Mouse (Mus musculus) limb, embryonic 11.5 days (tissue): ENCODE data around the gene Psmd8. TPM values are rescaled to one million over a fixed set of nuclear protein-coding genes. Genes with fewer than 3 reads are reported as not detected.

Experiments used
- ATAC-seq: fragments of 200-750 bp; cut with Nextera tagmentation; 2 replicates; pipeline ENCODE4 v1.8.0; 2017; ENCODE audit warnings: low read depth; ENCODE audit not compliant: insufficient number of reproducible peaks, low FRiP score, low TSS enrichment
- DNase-seq: peaks from one replicate; pipeline ENCODE4 v3.0.0-alpha.2; 2015; ENCODE audit warnings: low spot score
- H3K27ac ChIP-seq: fragments of 300-500 bp; sonication (generic); replicated peaks from 2 replicates; pipeline ENCODE4 v1.5.1; 2014; ENCODE audit warnings: low read depth, mild to moderate bottlenecking, low read length
- H3K27me3 ChIP-seq: fragments of 300-500 bp; sonication (generic); 2 replicates; pipeline ENCODE4 v1.6.1; 2014; ENCODE audit warnings: mild to moderate bottlenecking, low read length, mixed read lengths; ENCODE audit not compliant: control insufficient read depth, insufficient read depth
- H3K36me3 ChIP-seq: fragments of 300-500 bp; sonication (generic); 2 replicates; pipeline ENCODE4 v1.6.1; 2014; ENCODE audit warnings: mild to moderate bottlenecking, low read length, moderate library complexity, mixed read lengths; ENCODE audit not compliant: control insufficient read depth, insufficient read depth
- H3K4me1 ChIP-seq: fragments of 300-500 bp; sonication (generic); 2 replicates; pipeline ENCODE4 v1.6.1; 2014; ENCODE audit warnings: low read length, mixed read lengths; ENCODE audit not compliant: control insufficient read depth, insufficient read depth
- H3K4me2 ChIP-seq: fragments of 300-500 bp; sonication (generic); 2 replicates; pipeline ENCODE4 v1.6.1; 2014; ENCODE audit warnings: low read depth, mild to moderate bottlenecking, moderate library complexity; ENCODE audit not compliant: severe bottlenecking
- H3K4me3 ChIP-seq: fragments of 300-500 bp; sonication (generic); 2 replicates; pipeline ENCODE4 v1.5.1; 2014; ENCODE audit warnings: low read depth, low read length
- H3K9ac ChIP-seq: fragments of 300-500 bp; sonication (generic); 2 replicates; pipeline ENCODE4 v1.6.1; 2014; ENCODE audit warnings: mild to moderate bottlenecking, low read length
- H3K9me3 ChIP-seq: fragments of 300-500 bp; sonication (generic); 2 replicates; pipeline ENCODE4 v1.6.1; 2016; ENCODE audit warnings: low read length; ENCODE audit not compliant: control insufficient read depth
- WGBS: fragments of 180-500 bp; shearing (Covaris S2); extraction: QIAGEN DNeasy Blood & Tissue Kit; methylation state at CpG from one replicate; pipeline ENCODE4 v1.1.7; 2014; 5-methylcytosine and 5-hydroxymethylcytosine counted together
- polyA plus RNA-seq: library from polyadenylated mRNA; unstranded; fragments of >200 nt; fragmentation: Nextera tagmentation; extraction: Ambion mirVana; gene quantifications from 2 replicates; pipeline ENCODE4 v1.2.1, GENCODE M21; 2014

Psmd8 gene
- polyA plus RNA-seq, 1 experiment from 2014 or later, result 336 TPM

DNA sequence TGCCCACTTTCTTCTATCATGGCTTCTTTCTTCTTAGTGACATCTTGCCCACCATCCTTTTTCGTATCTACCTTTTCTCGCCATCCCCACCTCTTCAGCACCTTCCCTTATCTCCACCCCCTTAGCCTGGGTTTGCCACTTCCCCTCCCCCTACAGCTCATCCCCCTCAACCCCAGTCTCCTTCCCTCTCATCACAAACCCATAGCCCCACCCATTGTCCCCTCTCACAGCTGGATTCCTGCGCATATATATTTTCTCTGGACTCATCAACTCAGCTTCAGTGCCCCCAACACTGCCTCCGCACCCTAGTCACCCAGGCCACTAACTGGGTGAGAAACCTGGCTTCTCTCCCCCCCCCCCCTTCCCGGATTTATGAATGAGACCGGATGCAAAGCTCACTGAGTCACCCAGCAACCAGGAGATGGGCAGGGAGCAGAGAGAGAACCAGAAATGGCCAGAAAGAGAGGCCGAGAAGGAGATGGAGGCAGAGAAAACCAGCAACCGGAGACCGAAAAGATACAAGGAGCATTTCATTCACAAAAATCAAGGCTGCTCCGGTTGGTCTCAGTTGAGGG is 12.3 kb downstream of the Psmd8 start:
- peaks cover 2% of the 10 kb centered on the region for H3K36me3 ChIP-seq
- no peak for DNase-seq
- WGBS, result 6% methylated on average over 10 of the region's 10 CpGs
- peaks cover 12% of the 10 kb centered on the region for H3K4me1 ChIP-seq
- H3K9me3 ChIP-seq, result no peaks in the 10 kb centered on the region
- peak overlapping the region; percentile 41; the same call in 1 of the 2 replicates for H3K9ac ChIP-seq
- no peak overlapping the region for H3K27ac ChIP-seq
- H3K4me2 ChIP-seq, result peak overlapping the region; percentile 50
- H3K27me3 ChIP-seq, result peaks cover 30% of the 10 kb centered on the region
- H3K4me3 ChIP-seq, result peak overlapping the region; percentile 61
- ATAC-seq, result no peak

GRCm38 (mm10) chr7:29167656-29168055 is 12.8 kb downstream of the Psmd8 start:
- H3K4me1 ChIP-seq, result peaks cover 15% of the 10 kb centered on the region
- peak overlapping the region; percentile 50 for H3K4me2 ChIP-seq
- no peak overlapping the region for H3K27ac ChIP-seq
- peak overlapping the region; percentile 61; the same call in 1 of the 2 replicates for H3K4me3 ChIP-seq
- no peaks in the 10 kb centered on the region for H3K9me3 ChIP-seq
- ATAC-seq (no peak), DNase-seq (no peak)
- no peaks in the 10 kb centered on the region for H3K36me3 ChIP-seq
- H3K9ac ChIP-seq, result no peak overlapping the region
- 13% methylated on average over 19 of the region's 19 CpGs for WGBS
- H3K27me3 ChIP-seq, result peaks cover 24% of the 10 kb centered on the region

- WGBS, result 14% methylated on average over 9 of the region's 9 CpGs
- 0 out of 2 replicates have a peak, but pooled peaks cover 4% of the 10 kb centered on the region for H3K36me3 ChIP-seq
- H3K9me3 ChIP-seq, result no peaks in the 10 kb centered on the region
- no peak overlapping the region for H3K4me3 ChIP-seq
- no peak overlapping the region for H3K4me2 ChIP-seq
- no peak overlapping the region for H3K27ac ChIP-seq
- DNase-seq (peak; percentile 55), ATAC-seq (no peak)
- H3K4me1 ChIP-seq, result peaks cover 4% of the 10 kb centered on the region
- peaks cover 14% of the 10 kb centered on the region for H3K27me3 ChIP-seq
- H3K9ac ChIP-seq, result no peak overlapping the region
Observed at GRCm38 (mm10) chr7:29162750-29163525, 17.6 kb downstream of the Psmd8 start.

- Histone ChIP-seq H3K27ac (no peak overlapping the region), H3K4me3 (no peak overlapping the region), H3K9ac (no peak overlapping the region), H3K4me1 (peaks cover 4% of the 10 kb centered on the region; the same call in 1 of the 2 replicates), H3K4me2 (no peak overlapping the region), H3K36me3 (0 out of 2 replicates have a peak, but pooled peaks cover 4% of the 10 kb centered on the region), H3K27me3 (peaks cover 10% of the 10 kb centered on the region), H3K9me3 (no peaks in the 10 kb centered on the region)
- WGBS, result 73% methylated on average over 5 of the region's 5 CpGs
- DNase-seq, result no peak
- ATAC-seq, result no peak
Observed at GRCm38 (mm10) chr7:29162294-29162693, 18.2 kb downstream of the Psmd8 start.

GRCm38 (mm10) chr7:29158264-29158663 is 22.2 kb downstream of the Psmd8 start:
- DNase-seq, result no peak
- Histone ChIP-seq H3K4me3 (no peak overlapping the region), H3K4me1 (peaks cover 10% of the 10 kb centered on the region), H3K4me2 (no peak overlapping the region), H3K36me3 (0 out of 2 replicates have a peak, but pooled peaks cover 6% of the 10 kb centered on the region), H3K27me3 (peaks cover 10% of the 10 kb centered on the region), H3K9ac (no peak overlapping the region), H3K9me3 (0 out of 2 replicates have a peak, but pooled peaks cover 2% of the 10 kb centered on the region), H3K27ac (no peak overlapping the region)
- ATAC-seq, result no peak
- WGBS, result under 1% methylated on average over 5 of the region's 5 CpGs

DNA sequence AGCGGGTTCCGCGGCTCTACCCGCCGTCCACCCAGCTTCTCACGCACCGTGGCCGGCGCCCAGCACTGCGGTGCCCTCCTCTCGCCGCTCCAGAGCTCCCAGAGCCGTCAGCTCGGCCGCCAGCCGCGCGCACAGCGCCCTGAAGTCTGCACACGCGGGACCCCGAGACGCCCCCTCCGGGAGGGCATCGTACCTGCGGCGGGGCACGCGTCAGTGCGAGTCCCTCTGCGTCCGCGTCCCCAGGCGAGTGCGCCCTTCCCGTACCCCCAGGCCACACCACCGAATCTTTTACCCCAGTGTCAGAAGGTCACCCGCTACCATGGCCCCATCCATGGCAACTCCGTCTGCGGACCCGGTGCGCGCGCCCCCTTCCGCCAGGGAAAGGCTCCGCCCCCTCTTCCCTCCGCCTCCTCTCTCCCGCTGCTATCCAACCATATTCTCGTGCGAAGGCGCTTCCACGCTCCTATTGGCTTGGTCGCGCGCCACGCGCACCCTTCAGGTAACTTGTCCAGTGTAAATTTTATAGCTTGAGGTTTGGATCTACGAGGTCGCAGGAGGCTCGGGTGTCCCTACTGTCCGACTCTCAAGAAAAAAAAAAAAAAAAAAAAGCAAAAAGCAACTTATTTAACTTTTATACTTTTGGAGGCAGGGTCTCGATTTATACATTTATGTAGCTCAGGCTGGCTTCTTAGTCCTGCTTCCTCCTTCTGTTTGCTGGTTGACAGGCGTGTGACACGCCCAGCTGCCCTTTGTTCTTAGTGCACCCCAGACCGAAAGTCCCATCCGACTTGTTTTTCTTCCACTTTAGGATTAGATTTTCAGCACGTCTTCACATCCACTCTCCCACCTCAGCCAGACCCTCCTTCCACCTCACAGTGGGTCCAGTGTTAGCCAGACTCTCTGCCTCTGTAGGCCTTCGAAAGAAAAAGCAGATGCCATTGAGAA is 24.4 kb downstream of the Psmd8 start, which contains the start of gene Fam98c:
Fam98c (minus strand) TSS at position 397 of the 945 bp plus-strand sequence.
- Histone ChIP-seq H3K9me3 (0 out of 2 replicates have a peak, but pooled peaks cover 2% of the 10 kb centered on the region), H3K4me3 (peak within 1 kb of the TSS; percentile 81), H3K9ac (peak within 1 kb of the TSS; percentile 74), H3K27me3 (peaks cover 10% of the 10 kb centered on the region), H3K36me3 (0 out of 2 replicates have a peak, but pooled peaks cover 4% of the 10 kb centered on the region), H3K4me2 (peak within 1 kb of the TSS; percentile 98), H3K4me1 (peaks cover 6% of the 10 kb centered on the region; the same call in 1 of the 2 replicates), H3K27ac (peak within 1 kb of the TSS; percentile 75; the same call in 1 of the 2 replicates)
- ATAC-seq (peak; percentile 72), DNase-seq (peak; percentile 89)
- WGBS, result 4% methylated on average over 67 of the region's 68 CpGs

DNA sequence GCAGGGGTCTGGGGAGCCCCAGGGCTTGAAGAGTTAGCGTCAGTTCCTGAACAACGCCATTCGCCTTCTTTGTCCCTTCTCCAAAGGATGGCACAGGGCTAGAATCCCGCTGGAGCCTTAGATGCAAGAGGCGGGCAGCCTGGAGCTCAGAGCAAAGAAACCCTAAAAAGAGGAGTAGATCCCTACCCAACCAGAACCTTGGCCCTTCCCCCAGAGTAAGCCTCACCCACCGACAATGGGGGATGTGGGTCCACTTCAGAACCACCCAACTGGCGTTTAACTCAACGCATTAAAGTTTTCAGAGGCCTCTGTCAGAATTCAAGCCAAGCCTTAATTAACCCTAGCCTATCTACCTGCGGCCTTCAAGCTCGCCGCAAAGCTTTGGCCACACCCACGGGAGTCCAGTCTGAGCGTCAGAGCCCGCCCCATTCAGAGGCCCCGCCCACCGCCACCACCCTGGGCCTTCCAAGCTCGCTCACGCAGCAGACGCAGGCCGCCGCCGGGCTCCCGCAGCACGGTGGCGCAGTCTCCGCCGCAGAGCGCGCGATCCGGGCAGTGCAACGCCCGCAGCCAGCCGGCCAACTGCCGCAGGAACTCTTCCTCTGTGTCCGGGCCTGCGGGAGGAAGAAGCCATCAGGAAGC is 25.2 kb downstream of the Psmd8 start:
- Histone ChIP-seq H3K27ac (peak overlapping the region; percentile 75; the same call in 1 of the 2 replicates), H3K36me3 (0 out of 2 replicates have a peak, but pooled peaks cover 2% of the 10 kb centered on the region), H3K4me3 (peak overlapping the region; percentile 81), H3K4me1 (peaks cover 6% of the 10 kb centered on the region; the same call in 1 of the 2 replicates), H3K4me2 (peak overlapping the region; percentile 98), H3K9me3 (0 out of 2 replicates have a peak, but pooled peaks cover 2% of the 10 kb centered on the region), H3K27me3 (peaks cover 10% of the 10 kb centered on the region), H3K9ac (peak overlapping the region; percentile 74)
- DNase-seq, result peak; percentile 91
- ATAC-seq, result peak; percentile 75
- whole genome bisulfite sequencing, result 7% methylated on average over 37 of the region's 37 CpGs
